Mouse (Mus musculus) c-Kit-positive CD71-negative TER-119-negative erythroid progenitor cells, embryonic 14.5 days (primary cell): ENCODE data around the gene Platr17.
"Not testable (repeated sequence)": the region's sequence is repeated elsewhere in the genome, so short reads cannot be mapped to it uniquely, and the experiment has no call there.

Experiments
- DNase-seq: peaks from one replicate; pipeline ENCODE4 v3.0.0-alpha.2; 2013; ENCODE audit warnings: low read depth

The Platr17 gene

DNA sequence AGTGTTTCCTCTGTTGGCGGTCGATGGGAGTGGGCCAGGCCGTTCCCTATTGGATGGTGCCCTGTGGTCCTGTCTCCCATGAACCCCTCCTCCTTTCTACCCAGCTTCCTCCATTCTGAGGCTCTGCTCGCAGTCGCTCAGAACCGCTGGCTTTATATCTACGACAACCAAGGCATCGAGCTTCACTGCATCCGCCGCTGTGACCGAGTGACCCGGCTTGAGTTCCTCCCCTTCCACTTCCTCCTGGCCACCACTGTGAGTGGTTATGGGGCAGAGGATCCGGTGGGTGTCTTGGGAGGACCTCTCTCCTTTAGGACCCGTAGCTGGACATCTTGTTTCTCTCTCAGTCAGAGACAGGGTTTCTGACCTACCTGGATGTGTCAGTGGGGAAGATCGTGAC, 38.5 kb downstream of the Platr17 start:
- DNase-seq, result no peak

DNA sequence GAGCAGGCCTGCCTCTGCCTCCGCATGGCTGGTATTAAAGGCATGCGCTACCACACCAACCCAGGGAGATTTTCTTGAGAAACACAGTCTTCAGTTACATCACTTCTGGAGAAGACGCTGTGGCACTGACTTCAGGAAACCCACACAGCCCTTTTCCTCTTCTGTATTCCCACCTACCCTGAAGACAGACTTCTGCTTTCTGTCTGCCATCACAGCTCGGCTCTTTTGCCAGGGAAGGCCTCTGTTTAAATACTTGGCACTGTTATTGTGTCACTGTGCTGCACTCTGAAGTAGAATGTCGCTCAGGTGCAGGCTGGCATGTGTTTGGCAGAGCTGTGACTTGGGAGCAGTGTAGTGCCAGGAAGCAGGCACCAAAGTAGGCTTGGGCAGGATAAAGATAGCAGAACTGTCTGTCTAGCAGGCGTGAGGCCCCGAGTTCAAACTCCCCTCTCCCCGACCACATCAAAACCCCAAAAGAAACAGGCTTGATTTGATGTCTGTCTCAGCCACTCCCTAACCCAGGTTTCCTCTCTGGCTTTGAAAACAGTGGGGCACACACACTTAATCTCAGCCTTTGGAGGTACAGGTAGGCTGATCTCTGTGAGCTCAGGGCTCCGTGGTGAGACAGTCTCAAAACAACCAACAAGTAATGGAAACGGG, 42.6 kb downstream of the Platr17 start:
- DNase-seq, result no peak

DNA sequence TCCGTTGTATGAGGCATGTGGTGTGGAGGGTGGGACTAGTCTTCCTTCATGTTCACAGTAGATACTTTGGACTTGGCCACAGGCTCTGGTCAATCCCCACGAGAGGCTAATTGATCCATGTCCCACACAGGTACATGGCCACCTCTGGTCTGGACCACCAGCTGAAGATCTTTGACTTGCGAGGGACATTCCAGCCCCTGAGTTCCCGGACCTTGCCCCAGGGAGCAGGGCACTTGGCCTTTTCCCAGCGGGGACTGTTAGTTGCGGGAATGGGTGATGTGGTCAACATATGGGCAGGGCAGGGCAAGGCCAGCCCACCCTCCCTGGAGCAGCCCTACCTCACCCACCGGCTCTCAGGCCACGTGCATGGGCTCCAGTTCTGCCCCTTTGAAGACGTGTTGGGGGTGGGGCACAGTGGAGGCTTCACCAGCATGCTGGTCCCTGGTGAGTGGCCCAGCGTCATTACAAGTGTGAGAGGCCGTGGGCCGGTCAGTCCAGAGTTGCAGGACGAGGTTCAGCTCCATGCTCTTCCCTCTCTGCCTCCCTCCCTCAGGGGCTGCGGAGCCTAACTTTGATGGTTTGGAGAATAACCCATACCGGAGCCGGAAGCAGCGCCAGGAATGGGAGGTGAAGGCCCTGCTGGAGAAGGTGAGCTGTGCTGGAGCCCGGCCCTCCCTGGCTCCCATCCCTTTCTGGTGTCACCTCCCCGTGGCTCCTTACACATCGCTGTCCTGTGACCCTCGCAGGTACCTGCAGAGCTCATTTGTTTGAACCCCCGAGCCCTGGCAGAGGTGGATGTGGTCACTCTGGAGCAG, 43.4 kb downstream of the Platr17 start:
- no peak for DNase-seq

DNA sequence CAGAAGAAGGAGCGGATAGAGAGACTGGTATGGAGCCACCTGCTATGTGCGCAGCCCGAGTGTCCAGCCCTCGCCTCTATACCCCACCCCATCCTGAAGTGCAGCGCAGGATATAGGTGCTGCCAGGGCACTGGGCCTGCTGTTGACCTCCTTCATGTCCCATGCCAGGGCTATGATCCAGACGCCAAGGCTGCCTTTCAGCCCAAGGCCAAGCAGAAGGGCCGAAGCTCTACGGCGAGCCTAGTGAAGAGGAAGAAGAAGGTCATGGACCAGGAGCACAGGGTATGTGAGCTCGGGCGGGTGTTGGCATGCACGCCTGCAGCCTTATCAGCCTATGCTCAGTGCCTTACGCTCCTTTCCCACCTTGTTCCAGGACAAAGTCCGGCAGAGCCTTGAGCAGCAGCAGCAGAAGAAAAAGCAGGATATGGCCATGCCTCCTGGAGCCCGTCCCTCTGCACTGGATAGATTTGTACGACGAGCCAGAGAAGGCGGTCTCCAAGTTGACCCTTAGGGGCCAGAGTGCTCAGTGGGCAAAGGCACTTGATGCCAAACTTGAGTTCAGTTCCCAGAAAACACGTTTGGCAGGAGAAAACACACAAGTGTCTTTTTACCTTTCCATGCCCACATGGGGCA, 44.1 kb downstream of the Platr17 start:
- no peak for DNase-seq

DNA sequence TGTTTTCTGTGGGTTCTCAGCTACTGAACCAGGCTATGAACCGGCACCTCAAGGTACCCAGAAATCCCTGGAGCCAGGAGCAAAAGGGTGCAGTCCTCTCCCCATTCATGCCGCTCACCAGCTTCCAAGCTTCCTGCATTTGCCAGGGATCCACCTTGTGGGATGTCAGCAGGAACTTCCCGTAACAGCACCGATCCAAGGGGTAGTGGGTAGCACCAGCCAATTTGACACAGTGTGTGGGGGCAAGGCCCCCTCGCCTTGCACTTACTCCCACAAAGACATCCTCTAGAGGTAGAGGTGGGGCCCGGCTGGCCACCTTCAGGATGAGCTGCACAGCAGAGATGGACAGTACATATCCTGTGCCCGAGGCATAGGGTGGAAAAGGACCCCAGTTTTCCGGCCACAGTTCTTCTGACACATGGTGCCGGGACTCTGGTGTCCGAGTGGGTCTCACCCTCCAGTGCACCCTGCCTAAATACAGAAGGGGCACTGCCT, 45.2 kb downstream of the Platr17 start:
- no peak for DNase-seq

DNA sequence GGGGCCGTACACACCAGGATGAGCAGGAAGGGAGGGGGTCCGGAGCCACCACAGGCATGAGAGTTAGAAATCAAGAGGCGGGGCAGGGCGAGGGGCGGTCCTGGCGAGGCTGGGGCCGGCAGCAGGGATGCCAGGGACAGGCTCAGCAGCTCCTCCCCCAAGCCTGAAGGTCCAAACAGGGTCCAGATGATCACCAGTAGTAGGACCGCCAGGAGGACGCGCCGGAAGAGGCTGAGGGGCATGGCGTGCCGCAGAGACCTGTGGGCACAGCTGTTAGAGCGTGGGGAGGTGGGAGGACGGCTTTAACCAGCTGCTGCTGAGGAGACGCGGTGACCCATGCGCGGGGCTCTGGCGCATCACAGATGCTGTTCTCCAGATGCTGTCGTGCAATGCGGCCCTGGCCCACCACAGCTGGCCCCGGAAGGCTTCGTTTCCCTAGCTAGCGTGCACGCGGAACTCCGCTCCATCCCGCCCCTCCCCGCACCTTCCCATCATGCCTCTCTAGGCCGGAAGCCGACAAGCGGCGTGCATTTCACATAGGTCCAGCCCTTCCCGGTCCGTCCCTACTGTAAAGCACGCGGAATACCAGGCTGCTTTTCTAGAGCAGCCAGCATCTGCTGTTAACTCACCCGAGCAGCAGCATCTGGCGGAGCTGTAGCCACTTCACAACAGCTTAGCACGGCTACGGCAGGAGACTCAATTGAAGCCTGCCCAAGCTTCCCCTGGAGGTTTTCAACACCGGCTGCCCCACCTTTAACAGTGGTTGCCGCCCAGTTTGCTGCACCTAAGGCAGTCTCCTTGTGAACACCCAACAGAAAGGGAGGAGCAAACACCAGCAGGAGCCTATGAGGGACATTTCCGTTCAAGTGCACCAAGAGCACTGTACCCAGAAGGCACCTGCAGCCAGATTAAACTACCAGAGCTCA, 46.3 kb downstream of the Platr17 start, which contains the start of gene B3galt4:
Gene B3galt4, minus strand, starts transcription at position 468 of the 926 bp plus-strand sequence.
- DNase-seq, result peak; percentile 84

DNA sequence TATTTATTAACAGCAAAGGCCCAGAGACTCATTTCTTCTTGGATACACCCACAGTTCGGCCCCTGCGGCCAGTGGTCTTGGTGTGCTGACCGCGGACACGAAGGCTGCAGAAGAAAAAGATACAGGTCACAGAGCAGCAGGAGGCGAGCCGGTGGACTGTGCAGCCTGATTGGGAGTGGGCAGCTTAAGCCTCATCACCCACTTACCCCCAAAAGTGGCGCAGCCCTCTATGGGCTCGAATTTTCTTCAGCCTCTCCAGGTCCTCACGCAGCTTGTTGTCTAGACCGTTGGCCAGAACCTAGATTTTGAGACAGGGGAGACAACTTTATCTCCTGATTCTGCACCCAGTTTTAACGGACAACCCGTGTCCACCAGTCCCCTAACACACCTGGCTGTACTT, 47.1 kb downstream of the Platr17 start:
- DNase-seq, result not testable (repeated sequence)

DNA sequence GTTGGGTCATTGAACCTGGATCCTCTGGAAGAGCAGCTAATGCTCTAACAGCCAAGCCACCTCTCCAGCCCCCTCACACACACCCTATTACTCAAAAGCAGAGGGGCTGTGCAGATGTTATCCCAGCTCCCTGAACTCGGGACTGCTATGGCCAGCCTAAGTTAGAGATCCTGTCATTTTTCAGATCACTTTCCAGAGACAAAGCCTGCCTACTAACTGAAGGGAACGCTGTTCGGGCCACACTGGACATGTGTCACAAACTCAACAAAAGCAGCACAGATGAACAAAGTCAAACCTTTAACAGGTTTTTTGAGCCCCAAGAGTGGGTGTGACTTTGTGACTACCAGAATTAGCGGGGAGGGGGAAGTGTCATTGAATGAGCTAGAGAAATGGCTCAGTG, 47.9 kb downstream of the Platr17 start:
- DNase-seq, result no peak

DNA sequence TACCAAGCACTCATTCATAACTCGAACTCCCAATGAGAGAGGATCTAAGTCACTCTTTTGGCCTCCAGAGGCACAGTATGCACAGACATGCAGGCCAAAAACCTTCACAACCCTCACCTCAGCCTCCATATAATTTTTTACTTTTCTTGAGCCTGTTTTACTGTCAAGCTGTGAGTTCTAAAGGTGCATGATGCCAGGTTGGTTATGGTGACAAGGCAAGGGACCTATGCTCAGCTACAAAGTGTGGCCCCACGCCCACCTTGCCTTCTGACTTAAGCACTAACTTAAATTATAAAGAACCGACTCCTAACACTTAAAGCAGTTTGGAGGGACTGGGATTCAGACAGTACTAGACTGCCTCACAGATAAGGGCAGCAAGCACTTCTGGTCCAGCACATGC, 48.4 kb downstream of the Platr17 start:
- no peak for DNase-seq

DNA sequence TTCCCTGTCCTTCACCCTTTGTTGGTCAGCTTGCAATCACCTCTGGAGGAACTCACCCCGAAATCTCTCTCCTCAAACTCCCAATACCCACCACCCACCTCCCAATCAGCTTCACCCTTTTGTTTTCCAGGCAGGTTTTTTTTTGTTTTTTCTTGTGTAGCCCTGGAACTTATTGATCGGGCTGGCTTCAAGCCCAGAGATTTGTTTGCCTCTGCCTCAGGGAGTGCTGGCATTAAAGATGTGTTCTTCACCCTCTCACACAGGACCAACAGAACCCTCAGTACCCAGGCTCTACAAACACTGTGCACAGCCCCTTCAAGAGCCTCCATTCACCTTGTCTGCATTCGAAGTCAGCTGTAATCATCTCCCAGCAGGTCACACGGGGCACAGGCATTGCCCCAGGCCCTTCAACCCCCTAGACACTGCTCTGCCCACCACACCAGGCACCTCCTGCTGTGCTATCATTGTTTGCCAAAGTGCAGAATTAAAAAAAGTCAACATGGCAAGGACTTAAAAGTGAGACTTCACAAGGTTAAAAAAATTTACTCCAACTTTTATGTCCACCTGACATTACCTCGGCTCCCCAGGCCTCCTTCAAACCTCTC, 49.1 kb downstream of the Platr17 start:
- DNase-seq, result no peak

DNA sequence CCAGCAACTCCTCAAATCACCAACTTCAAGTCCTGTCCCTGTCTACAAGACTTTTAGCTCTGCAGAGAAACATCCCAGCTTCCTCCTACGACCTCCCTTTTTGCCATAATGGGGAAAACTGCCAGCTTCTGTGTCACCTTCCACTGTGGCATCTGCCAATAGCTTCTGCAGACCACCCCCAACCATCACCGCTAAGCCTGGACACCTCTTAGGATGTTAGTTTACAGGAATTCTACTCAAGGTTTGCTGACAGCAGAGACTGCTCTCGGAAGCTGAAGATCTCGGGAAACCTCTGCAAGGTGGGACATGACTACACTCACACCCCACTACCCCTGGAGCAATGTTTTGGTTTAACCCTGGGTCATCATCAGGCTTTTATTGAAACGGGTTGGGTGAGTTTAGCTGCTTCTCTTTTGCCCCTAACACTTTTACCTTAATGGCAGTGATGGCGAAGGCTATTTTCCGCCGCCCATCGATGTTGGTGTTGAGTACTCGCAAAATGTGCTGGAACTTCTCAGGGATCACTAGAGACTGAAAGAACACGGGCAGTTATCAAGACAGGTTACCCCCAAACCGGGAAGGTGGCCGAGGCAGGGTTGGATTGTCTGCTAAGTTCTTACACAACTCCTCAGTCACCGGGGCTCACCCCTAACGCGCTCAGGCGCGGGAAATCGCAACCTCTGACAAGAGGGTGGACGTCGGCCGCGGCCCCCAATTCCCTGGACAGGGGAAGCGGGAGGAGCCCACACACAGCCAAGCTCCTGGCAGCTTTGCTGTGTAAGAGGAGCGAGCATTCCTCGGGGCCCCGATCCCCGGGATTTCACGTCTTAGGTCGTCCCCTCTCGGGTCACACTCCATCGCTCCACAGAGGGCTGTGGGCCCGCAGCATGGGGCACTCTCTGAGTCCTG, 50.0 kb downstream of the Platr17 start:
- no peak for DNase-seq

DNA sequence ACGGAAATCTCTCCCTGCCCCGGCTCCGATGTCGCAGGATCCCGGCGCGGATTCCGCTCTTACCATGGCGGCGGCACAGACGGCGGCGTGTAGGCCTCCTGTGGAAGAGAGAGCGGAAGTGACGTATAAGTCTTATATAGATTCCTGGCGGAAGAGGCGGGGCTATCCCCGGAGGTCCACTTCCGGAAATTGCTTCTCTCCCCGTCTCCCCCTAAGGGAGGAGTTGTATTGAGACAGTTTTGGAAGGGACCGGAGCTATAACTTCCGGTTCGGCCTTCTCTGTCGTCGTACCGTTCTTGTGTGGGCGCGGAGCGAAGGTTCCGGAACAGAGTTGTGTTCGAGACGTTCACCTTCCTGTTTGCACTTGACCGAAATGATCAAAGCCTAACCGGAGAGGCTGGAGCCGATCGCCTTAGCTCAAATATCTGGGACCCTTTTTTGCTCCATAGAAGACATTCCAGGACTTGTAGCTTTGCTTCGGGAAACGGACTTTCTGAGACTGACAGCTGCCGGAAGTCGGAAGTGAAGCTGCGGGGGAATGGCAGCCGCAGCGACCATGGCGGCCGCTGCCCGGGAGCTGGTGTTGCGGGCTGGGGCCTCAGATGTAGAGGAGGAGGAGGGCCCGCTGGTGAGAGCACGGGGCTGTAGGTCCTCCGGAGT, 50.8 kb downstream of the Platr17 start, which contains the start of the genes Vps52 and Rps18:
Gene Vps52, plus strand, starts transcription at position 258 of the 660 bp plus-strand sequence.
Gene Rps18, minus strand, starts transcription at position 447 of the 660 bp plus-strand sequence.
- DNase-seq, result peak; percentile 88
